Mouse (Mus musculus): ENCODE measurements at regions not wholly inside any gene's neighbourhood (a gene's known extent, or its start where the extent isn't known, plus 50 kb on each side); places are given as distances from the start of the nearest gene placed in this dataset.

GRCm38 (mm10) chr2:147743908-147744307 lies 302.9 kb downstream of the Foxa2 start:
- no peak for TF ChIP-seq ZC3H11A (IDR thresholded peaks at IDR 0.05; ENCODE audit: borderline replicate concordance, low read depth, low read length)
- TF ChIP-seq MAFK (IDR thresholded peaks at IDR 0.05; ENCODE audit: insufficient read depth, low read depth, low read length): peak; percentile 92
- TF ChIP-seq HCFC1 (IDR thresholded peaks at IDR 0.05; ENCODE audit: borderline replicate concordance, insufficient read depth, low read length): no peak
